Mouse (Mus musculus) myocyte (in vitro differentiated cells): Measurements from ENCODE around the gene BC117090. TPM values are rescaled to one million over a fixed set of nuclear protein-coding genes. Genes with fewer than 3 reads are reported as not detected.
"Not testable (repeated sequence)": the region's sequence is repeated elsewhere in the genome, so short reads cannot be mapped to it uniquely, and the experiment has no call there.

Experiments
- H3K27me3 ChIP-seq: one replicate; pipeline ENCODE4 v1.6.1; 2011; ENCODE audit not compliant: control insufficient read depth, insufficient read depth, insufficient read length
- H3K36me3 ChIP-seq: one replicate; pipeline ENCODE4 v1.6.1; 2011; ENCODE audit not compliant: control insufficient read depth, insufficient read depth
- H3K4me2 ChIP-seq: one replicate; pipeline ENCODE4 v1.6.1; 2011; ENCODE audit warnings: low read depth, control low read depth
- H3K4me3 ChIP-seq: one replicate; pipeline ENCODE4 v1.5.1; 2011; ENCODE audit warnings: mild to moderate bottlenecking, control low read depth, moderate library complexity
- H3K79me2 ChIP-seq: one replicate; pipeline ENCODE4 v1.6.1; 2011; ENCODE audit not compliant: control insufficient read depth, insufficient read depth
- H3ac ChIP-seq: one replicate; pipeline ENCODE4 v1.6.1; 2011; ENCODE audit not compliant: control insufficient read depth, insufficient read length
- CEBPB ChIP-seq: IDR thresholded peaks from 2 replicates; pipeline ENCODE4 v1.6.1; 2011; ENCODE audit warnings: mild to moderate bottlenecking, moderate library complexity; ENCODE audit not compliant: poor library complexity, insufficient read depth, severe bottlenecking
- E2F4 ChIP-seq: IDR thresholded peaks from one replicate; pipeline ENCODE4 v1.6.1; 2011; ENCODE audit warnings: mild to moderate bottlenecking, control low read depth, moderate library complexity; ENCODE audit not compliant: insufficient read depth
- MAX ChIP-seq: IDR thresholded peaks from one replicate; pipeline ENCODE4 v1.6.1; 2011; ENCODE audit warnings: low read depth, mild to moderate bottlenecking, control low read depth
- MYOD1 ChIP-seq, 3 experiments: IDR thresholded peaks; one replicate each; pipeline ENCODE4 v1.6.1; 2011; ENCODE audit warnings: control low read depth in 2 of 3, low read depth in 2 of 3, mild to moderate bottlenecking in 2 of 3, moderate library complexity in 1 of 3; ENCODE audit not compliant: insufficient read length in 2 of 3, control insufficient read depth in 1 of 3
- MYOG ChIP-seq, 3 experiments: IDR thresholded peaks; one replicate each; pipeline ENCODE4 v1.6.1; 2011; ENCODE audit warnings: control low read depth in 2 of 3, low read depth in 2 of 3, mild to moderate bottlenecking in 2 of 3; ENCODE audit not compliant: insufficient read length in 2 of 3, control insufficient read depth in 1 of 3, insufficient read depth in 1 of 3
- POLR2A ChIP-seq: IDR thresholded peaks from one replicate; pipeline ENCODE4 v1.6.1; 2011; ENCODE audit warnings: low read depth, mild to moderate bottlenecking, control low read depth, moderate library complexity; ENCODE audit not compliant: insufficient read length
- POLR2AphosphoS2 ChIP-seq: IDR thresholded peaks from one replicate; pipeline ENCODE4 v1.6.1; 2011; ENCODE audit warnings: low read depth, control low read depth; ENCODE audit not compliant: insufficient read length
- REST ChIP-seq: IDR thresholded peaks from one replicate; pipeline ENCODE4 v1.6.1; 2011; ENCODE audit warnings: mild to moderate bottlenecking, control low read depth, moderate library complexity; ENCODE audit not compliant: insufficient read depth, insufficient read length
- SRF ChIP-seq: IDR thresholded peaks from one replicate; pipeline ENCODE4 v1.6.1; 2011; ENCODE audit warnings: low read depth; ENCODE audit not compliant: control insufficient read depth, insufficient read length
- TCF12 ChIP-seq: IDR thresholded peaks from one replicate; pipeline ENCODE4 v1.6.1; 2011; ENCODE audit warnings: mild to moderate bottlenecking, control low read depth; ENCODE audit not compliant: poor library complexity, insufficient read depth, severe bottlenecking
- TCF3 ChIP-seq: IDR thresholded peaks from one replicate; pipeline ENCODE4 v1.6.1; 2011; ENCODE audit warnings: low read depth, control low read depth; ENCODE audit not compliant: insufficient read length
- USF1 ChIP-seq: IDR thresholded peaks from one replicate; pipeline ENCODE4 v1.6.1; 2011; ENCODE audit warnings: low read depth, mild to moderate bottlenecking, control low read depth, moderate library complexity
- polyA plus RNA-seq: library from polyadenylated mRNA; unstranded; fragments of >200 nt; fragmentation: generic; extraction: Trizol; gene quantifications from one replicate; pipeline ENCODE4 v1.2.1, GENCODE M21; 2012; ENCODE audit warnings: missing spikeins

BC117090 gene
- polyA plus RNA-seq: not detected

DNA sequence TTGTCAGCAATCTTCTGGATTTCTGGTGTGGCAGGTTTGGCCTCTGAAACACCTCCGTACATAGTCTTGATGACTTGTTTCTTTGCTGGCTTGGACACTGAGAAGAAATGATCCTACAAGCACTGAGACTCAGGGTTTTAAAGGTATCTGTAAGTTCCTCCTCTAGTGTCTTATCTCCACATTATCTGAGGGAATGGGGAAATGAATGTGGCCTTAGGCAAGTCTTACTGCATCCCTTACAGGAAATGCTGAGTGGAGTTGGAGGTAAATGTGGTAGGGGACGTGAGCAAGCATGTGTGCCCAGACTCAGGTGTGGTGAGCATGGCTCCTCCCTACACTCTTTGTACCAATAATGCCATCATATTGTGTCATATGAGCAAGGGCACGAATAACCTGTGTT, at the start of gene BC117090:
BC117090 (minus strand) TSS at position 101 of the 400 bp plus-strand sequence.
- H3K36me3 ChIP-seq: no peaks in the 10 kb centered on the region
- no peak within 1 kb of the TSS for H3K4me3 ChIP-seq
- no peak within 1 kb of the TSS for H3K4me2 ChIP-seq
- H3ac ChIP-seq: no peak within 1 kb of the TSS
- TF ChIP-seq SRF: no peak
- H3K79me2 ChIP-seq: no peaks in the 10 kb centered on the region
- no peaks in the 10 kb centered on the region for H3K27me3 ChIP-seq

DNA sequence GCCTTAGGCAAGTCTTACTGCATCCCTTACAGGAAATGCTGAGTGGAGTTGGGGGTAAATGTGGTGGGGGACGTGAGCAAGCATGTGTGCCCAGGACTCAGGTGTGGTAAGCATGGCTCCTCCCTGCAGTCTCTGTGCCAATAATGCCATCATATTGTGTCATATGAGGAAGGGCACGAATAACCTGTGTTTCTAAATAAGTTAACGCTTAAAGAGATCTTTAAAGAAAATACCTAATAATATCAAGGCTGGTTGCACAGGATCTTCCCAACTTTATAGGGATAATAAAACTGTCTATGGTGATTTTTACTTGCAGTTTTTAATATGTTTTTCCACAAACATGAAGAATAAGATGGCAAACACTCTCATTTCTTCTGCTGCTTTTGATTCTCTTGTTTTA, 33.5 kb upstream of the BC117090 start, which contains the start of gene BC100530:
BC100530 (minus strand) TSS at position 101 of the 400 bp plus-strand sequence.
- not testable (repeated sequence) for H3K79me2 ChIP-seq, H3K36me3 ChIP-seq, H3K4me2 ChIP-seq, H3K4me3 ChIP-seq, H3ac ChIP-seq, H3K27me3 ChIP-seq

DNA sequence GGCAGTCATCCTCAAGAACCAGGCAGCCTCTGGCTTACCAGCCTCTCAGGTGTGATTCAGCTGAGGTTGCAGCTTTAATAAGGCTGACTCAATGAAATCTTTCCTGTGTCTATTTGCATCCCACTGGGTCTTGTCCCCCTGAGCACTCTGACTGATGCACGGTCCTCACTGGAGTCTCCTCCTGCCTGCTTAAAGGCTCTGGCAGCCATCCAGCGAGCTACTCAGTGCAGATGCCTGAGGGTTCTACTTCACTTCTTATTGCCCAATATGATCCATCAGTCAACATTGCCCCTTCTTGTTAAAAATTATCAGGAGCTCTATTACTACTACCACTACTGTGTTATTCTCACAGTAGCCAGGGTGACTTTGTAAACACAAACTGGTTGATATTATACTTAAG, 3.0 kb upstream of the BC117090 start:
- TF ChIP-seq TCF12 (no peak), POLR2A (no peak), TCF3 (no peak), MYOD1 (IDR thresholded peaks at IDR 0.05; ENCODE audit: control insufficient read depth in 1 of 3, insufficient read length in 2 of 3, low read depth in 2 of 3) (no peak), MAX (no peak), REST (no peak), CEBPB (no peak), MYOG (IDR thresholded peaks at IDR 0.05; ENCODE audit: control insufficient read depth in 1 of 3, insufficient read depth in 1 of 3, insufficient read length in 2 of 3, low read depth in 2 of 3) (no peak), SRF (no peak), USF1 (no peak), E2F4 (no peak), POLR2AphosphoS2 (no peak)
- Histone ChIP-seq H3K27me3 (no peaks in the 10 kb centered on the region), H3K36me3 (no peaks in the 10 kb centered on the region), H3ac (no peak overlapping the region), H3K79me2 (no peaks in the 10 kb centered on the region), H3K4me2 (no peak overlapping the region), H3K4me3 (no peak overlapping the region)

DNA sequence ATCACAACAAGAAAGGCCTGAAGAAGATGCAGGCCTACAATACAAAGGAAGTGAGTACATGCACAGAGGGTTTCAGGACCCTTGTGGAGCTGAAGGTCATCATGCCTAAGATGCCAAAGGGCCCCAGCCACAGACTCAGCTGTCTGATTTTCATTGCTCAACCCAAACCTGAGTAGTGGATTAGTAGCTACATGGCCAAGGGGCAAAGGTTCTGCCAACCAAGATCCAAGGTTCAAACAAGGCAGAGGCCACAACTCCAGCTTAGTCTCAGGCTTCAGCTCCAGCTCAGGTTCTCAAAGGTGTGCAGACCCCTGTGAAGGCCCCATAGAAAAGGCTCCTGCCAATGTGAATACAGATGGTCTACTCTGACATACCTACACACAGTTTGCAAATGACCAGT, 14.8 kb downstream of the BC117090 start:
- no peak overlapping the region for H3K4me3 ChIP-seq
- TF ChIP-seq POLR2AphosphoS2 (no peak), REST (no peak), MYOD1 (IDR thresholded peaks at IDR 0.05; ENCODE audit: control insufficient read depth in 1 of 3, insufficient read length in 2 of 3, low read depth in 2 of 3) (no peak), USF1 (no peak), MAX (no peak), TCF3 (no peak), POLR2A (no peak), MYOG (IDR thresholded peaks at IDR 0.05; ENCODE audit: control insufficient read depth in 1 of 3, insufficient read depth in 1 of 3, insufficient read length in 2 of 3, low read depth in 2 of 3) (no peak), CEBPB (no peak), TCF12 (no peak)
- H3K4me2 ChIP-seq: no peak overlapping the region
- no peaks in the 10 kb centered on the region for H3K36me3 ChIP-seq
- no peak overlapping the region for H3ac ChIP-seq
- H3K79me2 ChIP-seq: no peaks in the 10 kb centered on the region
- no peaks in the 10 kb centered on the region for H3K27me3 ChIP-seq

DNA sequence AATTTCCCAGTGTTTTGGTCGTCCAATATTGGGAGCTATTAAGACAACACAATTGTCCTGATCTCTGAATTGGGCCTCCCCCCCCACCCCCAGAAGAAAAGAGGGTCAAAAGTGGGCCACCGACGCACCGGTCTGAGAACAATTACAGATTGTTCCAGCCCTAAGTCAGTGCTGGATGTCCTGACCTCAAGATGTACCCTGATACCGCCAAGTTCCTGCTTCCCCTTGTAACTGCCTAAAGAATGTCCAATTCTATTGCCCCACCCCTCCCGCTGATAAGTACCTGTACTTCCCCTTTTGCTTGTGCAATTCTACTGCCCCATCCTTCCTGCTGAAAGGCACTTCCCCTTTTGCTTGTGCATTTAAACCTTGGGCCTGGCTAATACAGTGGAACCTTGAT, 18.0 kb downstream of the BC117090 start:
- H3K79me2 ChIP-seq, H3K4me2 ChIP-seq, H3K36me3 ChIP-seq, H3K4me3 ChIP-seq, H3K27me3 ChIP-seq, H3ac ChIP-seq: not testable (repeated sequence)

DNA sequence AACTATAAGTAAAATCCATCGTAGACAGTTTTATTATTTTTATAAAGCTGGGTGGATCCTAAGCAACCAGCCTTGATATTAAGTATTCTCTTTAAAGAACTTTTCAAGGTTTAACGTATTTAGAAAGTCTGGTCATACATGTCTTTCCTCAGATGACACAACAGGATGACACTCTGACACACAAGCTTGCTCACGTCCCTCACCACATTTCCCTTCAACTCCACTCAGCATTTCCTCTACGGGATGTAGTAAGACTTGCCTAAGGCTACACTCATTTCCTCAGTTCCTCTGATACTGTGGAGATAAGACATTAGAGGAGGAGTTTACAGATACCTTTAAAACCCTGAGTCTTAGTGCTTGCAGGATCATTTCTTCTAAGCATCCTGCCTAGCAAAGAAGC, 26.5 kb downstream of the BC117090 start:
- Histone ChIP-seq H3K79me2 (no peaks in the 10 kb centered on the region), H3K36me3 (no peaks in the 10 kb centered on the region), H3K27me3 (no peaks in the 10 kb centered on the region), H3K4me2 (no peak overlapping the region), H3ac (no peak overlapping the region), H3K4me3 (no peak overlapping the region)
- TF ChIP-seq MAX (no peak), CEBPB (no peak), POLR2AphosphoS2 (no peak), MYOG (IDR thresholded peaks at IDR 0.05; ENCODE audit: control insufficient read depth in 1 of 3, insufficient read depth in 1 of 3, insufficient read length in 2 of 3, low read depth in 2 of 3) (no peak), USF1 (no peak), MYOD1 (IDR thresholded peaks at IDR 0.05; ENCODE audit: control insufficient read depth in 1 of 3, insufficient read length in 2 of 3, low read depth in 2 of 3) (no peak), POLR2A (no peak), E2F4 (no peak), TCF12 (no peak)
